Mouse (Mus musculus) gastrocnemius, postnatal 14 days (tissue): ENCODE measurements around the gene Ccdc85c. TPM values are rescaled to one million over a fixed set of nuclear protein-coding genes. Genes with fewer than 3 reads are reported as not detected.

Experiments used
- total RNA-seq, 2 experiments: library from RNA; stranded (reverse); gene quantifications; 2 replicates each; pipeline ENCODE4 v1.2.3; 2021

The Ccdc85c gene
- total RNA-seq, 2 experiments from 2014 or later = 5.4 to 5.7 TPM

Other genes starting within 250 kb of the Ccdc85c start
- 10 to 100 TPM; 69.6 to 75.0 TPM for gene Setd3, start 96.1 kb downstream of the Ccdc85c start, total RNA-seq
- gene Ccnk, start 95.8 kb downstream of the Ccdc85c start, total RNA-seq = 10 to 100 TPM; 28.2 to 35.0 TPM
- 1 to 10 TPM in 1 of 2 experiments, under 1 TPM in 1; 0.55 to 1.2 TPM for gene Hhipl1, start 30.8 kb upstream of the Ccdc85c start, total RNA-seq
- under 1 TPM; 0.35 to 0.62 TPM for gene Cyp46a1, start 59.0 kb upstream of the Ccdc85c start, total RNA-seq
- gene Eml1, start 95.5 kb upstream of the Ccdc85c start, total RNA-seq = 100 to 1,000 TPM; 114 to 127 TPM